Mouse (Mus musculus): ENCODE measurements at regions not wholly inside any gene's neighbourhood (a gene's known extent, or its start where the extent isn't known, plus 50 kb on each side); places are given as distances from the start of the nearest gene placed in this dataset.
"Not testable (repeated sequence)": the region's sequence is repeated elsewhere in the genome, so short reads cannot be mapped to it uniquely, and the experiment has no call there.

DNA sequence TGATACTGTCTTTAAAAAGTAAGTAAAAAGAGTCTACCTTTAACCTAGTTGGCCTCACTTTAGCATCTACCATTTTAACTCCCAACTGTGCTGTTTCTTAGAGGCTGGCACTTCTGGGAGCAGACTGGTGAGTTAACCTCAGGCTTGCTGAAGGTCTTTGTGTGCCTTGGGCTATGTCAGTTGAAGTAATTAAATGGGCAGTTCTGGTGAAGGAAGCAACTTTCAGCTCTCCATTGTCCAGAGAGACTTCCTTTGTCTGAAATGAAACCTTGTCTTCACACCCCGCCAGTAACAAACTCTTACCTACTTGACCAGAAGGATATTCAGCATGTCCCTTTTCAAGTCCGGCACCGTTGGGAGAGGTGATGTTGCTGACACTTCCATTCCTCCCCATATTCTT is 55.5 kb downstream of the Zfp281 start:
- intact Hi-C loops (cut with DNase I) = no loop called here

DNA sequence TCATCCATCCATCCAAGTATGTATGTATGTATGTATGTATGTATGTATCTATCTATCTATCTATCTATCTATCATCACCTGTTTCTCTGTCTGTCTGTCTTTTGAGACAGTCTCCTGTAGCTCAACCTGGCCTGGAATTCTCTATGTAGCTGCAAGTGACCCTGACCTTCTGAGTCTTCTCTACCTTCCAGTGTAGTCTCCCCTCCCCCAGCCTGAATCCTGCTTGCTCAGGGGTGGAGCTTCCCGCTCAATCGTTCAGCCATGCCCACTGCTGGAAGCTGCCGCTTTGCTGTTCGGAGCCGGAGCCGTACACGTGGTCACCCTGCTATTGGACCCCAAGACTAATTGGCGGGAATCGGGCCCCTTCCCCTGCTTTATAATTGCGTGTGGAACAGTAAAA is 57.6 kb downstream of the Zfp281 start:
- DNase-seq; intact Hi-C loops (cut with DNase I): not testable (repeated sequence)

More for the DNA sequence above, 55.5 kb downstream of the Zfp281 start:
- no peak for DNase-seq

DNA sequence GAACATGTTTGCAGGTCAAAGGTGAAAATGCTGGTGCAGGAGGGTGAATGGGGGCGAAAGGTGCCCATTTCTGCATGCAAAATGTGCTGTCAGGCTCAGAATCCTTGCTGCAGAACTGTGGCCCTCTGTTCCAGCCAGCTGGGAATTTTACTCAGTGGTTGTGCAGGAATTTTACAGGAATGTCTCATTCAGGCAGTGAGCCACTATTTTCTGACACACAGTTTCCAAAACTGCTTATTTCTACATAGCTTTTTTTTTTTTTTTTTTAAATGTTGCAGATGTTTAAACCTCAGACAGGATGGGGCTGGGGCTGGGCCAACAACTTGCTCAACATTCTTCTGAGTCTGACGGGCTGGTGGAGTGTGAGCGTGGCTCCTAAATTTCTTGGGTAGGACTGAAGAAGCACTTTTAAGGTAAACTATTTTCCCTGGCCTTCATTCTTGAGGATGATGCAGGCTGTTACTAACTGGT is 58.4 kb downstream of the Zfp281 start:
- DNase-seq = peak; percentile 80 to 83
- intact Hi-C loops (cut with DNase I) = no loop called here

DNA sequence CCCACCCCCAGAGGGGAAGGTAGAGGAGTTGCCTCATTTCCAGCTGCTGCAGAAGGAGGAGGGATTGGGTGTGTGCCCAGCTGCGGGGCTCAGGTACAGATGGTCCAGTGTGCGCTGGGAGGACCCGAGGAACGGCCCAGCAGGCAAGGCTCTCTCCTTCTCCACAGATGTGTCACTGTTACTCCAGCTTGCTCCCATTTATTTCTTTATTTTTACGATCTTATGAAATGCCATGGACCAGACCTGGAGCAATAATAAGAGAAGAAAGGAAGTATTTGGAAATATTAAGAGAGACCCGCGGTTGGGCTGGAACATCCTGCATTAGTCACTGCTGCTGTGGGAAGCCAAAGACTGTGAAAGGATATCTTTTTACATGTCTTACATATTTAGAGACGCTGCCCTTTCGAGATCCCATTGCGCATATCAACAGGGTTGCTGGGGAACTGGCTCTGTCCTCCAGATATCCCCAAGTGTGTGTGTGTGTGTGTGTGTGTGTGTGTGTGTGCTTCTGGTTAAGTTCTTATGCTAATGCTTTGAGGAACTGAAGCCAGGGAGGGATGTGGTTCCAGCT is 58.9 kb downstream of the Zfp281 start:
- DNase-seq = peak; percentile 63 to 71
- intact Hi-C loops (cut with DNase I) = no loop called here

DNA sequence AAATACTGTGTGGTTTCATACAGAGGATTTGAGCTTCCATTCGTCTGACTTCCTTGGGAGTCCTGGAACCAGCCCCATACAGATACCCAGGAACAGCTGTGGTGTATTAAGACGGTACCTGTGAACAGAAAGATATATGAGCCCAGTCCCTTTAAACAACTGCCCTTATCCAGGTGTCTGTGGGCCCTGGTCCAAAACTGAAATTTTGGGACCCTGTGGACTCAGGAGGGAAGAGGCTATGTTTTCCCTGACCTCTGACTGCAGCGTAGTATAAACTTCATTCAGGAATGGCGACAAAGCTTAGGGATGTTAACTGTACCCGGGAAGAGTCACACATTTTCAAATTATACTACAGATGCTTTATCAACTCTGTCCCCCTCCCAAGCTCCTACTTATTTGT is 59.8 kb downstream of the Zfp281 start:
- intact Hi-C loops (cut with DNase I) = no loop called here
- DNase-seq = no peak

DNA sequence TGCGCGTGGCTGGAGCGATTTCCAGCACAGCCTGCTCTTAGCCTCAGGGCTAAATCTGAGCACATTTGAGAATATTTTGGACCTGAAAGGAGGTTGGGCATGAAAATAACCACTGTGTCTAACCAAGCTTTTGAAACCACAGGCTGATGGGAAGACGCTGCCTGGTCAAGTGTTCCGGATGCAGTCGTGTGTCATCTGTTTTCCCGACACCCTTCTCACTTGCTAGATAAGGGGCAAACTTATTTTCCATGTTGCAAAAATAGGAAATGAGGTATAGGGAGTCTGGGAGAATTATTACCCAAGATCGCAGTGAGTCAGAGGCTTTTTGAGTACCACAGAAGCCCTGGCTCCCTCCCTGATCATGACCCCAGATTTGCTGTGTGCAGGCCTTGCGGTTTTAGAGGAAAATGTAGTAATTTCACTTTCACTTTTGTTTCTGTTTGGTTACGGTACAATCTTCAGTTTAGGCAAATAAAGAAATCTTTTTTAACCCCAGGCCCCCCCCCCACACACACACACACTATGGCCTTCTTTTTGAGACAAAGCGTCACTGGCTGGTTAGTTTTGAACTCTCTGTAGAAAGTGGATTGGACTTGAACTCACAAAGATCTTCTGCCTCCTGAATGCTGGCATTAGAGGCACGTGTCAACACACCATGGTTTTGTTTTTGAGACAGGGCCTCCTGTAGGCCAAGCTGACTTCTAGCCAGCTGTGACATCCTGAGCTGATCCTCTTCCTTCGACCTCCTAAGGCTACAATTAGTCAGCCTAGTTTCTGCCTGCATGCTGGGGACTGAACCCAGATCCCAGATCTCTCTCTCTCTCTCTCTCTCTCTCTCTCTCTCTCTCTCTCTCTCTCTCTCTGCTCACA is 60.7 kb downstream of the Zfp281 start:
- intact Hi-C loops (cut with DNase I) = loop anchor here (5.0 kb wide), 1 partner anchor 58 kb away; no protein-coding TSS in a partner anchor

DNA sequence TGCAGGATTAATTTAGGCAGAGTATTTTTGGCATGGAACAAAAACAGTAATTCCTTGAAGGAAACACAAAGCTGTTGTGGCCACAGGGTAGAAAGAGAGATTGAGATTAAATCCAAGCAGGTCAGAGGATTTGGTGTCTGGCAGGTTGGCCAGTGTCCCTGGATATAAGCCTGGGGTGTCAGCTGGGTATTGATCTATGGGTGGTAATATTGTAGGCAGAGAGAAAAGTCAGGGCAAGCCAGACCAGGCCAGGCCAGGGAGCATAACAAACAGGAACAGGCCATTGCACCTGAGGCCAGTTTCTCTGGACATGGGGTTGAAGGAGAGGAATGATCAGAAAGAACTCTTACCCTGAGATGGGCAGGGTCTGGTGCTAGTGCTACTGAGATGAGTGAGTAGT is 61.8 kb downstream of the Zfp281 start:
- intact Hi-C loops (cut with DNase I) = loop anchor here (5.0 kb wide), 1 partner anchor 59 kb away; no protein-coding TSS in a partner anchor
- DNase-seq = no peak

More for the DNA sequence above, 60.7 kb downstream of the Zfp281 start:
- peak; percentile 41 to 43 for DNase-seq

DNA sequence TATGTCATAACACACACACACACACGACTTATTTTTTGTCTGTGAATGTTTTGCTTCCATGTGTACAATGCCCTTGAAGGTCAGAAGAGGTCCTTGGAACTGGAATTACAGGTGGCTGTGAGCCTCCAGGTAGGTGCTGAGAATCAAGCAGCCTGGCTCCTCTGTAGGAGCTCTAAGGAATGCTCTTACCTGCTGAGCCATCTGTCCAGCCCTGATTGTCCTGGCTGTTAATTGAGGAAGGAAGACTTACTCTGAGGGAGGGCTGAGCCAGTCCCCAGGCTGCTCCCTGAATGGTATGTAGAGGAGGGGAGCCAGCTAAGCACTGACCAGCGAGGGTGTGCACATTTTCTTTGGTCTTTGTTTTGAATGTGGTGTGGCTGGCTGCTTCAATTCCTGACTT is 65.4 kb downstream of the Zfp281 start:
- DNase-seq = no peak
- intact Hi-C loops (cut with DNase I) = no loop called here

DNA sequence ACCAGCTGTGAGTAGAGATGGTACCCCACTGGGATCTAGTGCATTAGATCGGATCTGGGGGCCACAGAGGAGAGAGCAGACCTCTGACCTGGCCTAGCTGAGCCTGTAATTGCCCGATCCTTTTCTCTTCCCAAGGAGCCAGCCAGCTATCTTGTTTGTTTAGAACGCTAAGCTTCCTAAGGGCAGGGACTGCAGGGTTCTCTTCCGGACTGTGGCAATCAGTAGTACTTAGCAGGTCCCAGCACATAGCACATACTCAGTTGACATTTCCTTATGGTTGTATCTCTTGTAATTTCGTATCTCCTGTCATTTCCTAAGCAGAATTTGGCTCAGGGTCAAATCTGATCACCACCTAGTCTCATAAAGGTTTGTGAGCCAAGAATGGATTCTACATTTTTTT is 68.7 kb downstream of the Zfp281 start:
- intact Hi-C loops (cut with DNase I) = no loop called here
- no peak for DNase-seq

DNA sequence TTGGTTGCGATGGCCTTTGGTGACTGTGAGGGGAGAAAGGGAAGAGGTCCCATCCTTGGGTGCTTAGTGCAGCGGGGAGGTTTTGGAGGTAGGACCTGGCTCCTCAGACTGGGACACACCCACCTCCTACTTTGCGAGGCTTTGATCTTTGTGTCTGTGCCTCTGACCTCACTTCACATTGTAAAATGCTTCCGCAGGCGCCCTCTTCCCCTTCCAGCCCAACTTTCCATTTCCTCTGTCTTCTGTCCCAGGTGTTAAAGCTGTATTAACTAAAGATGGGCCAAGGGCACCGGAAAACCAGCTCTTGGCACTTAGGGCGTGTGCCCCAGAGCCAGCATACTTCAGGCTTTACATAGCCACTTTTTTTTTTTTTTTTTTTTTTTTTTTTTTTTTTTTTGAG is 70.3 kb downstream of the Zfp281 start:
- DNase-seq = no peak
- intact Hi-C loops (cut with DNase I) = no loop called here

DNA sequence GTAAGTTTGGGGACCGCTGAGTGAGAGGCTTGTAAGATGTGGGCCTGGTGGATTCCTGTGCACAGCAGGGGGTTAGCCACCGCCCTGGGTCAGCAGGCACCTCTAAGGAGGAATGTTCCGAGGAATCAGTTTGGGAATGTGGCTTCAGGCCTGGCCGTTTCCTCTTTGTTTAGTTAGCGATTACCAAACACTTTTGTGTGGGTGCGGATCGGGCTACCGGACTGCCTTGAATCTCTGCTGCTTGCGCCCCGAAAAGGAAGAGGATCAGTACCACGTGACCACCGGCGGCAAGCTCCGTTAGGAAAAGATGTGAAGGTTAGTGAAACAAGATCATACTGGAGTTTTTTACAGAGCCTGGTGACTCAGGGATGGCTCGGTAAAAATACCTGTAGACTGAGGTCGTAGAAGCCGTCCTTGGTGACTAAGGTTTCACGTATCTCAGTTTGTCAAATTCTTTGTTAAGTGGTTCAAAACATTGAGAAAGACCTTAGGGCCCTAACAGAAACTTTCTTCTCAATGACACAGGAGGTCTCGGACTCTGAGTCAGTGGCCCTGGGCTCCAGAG is 71.5 kb downstream of the Zfp281 start:
- intact Hi-C loops (cut with DNase I) = no loop called here
- peak; percentile 23 to 26 for DNase-seq

DNA sequence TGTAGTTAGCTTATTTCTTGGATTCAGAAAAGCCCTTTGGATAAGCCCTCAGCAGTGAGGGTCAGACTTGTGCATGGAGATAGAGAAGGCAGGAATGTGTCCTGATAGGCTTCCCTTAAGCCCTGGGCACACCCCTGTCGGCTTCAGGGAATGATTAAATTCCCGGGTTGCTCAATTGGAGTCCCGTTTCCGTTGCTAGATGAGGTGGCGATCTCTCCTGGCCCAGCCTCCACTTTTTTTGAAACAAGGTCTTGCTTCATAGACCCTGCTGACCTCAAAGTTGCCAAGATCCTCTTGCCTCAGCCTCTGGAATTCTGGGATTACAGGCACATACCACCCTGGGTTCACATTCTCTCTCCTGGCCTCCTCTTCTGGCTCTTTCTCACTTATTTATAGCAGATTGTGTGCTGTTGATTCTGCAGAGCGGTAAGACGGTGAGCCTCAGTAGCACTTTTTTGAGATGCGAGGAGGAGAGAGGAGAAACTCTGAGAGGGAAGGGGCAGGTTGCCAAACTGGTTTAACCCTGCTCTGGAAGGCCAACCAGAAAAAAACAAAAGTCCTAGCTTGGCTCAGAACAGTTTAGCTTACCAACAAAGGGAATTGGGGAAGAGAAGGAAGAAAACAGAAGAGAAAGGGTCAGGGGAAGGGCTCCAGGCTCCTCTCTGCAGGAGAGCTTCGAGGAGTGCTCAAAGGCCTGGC is 73.9 kb downstream of the Zfp281 start:
- intact Hi-C loops (cut with DNase I) = no loop called here
- DNase-seq = peak in 1 of 2 experiments; percentile 18

DNA sequence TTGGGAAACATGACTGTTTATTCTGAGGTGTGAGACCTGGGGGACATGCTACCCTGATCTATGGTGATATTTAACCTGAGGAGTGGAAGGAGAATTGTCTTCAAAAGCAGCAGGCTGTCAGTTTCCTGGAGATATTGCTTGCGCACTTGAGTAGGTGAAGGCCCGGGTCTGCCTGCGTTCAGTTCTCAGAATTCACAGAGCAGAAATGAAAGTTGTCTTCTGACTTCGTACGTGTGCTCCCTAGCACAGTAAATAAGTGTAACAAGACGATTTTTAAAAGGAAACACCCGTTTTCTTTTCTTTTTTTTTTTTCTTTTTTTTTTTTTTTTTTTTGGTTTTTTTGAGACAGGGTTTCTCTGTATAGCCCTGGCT is 74.4 kb downstream of the Zfp281 start:
- no peak for DNase-seq
- intact Hi-C loops (cut with DNase I) = no loop called here

DNA sequence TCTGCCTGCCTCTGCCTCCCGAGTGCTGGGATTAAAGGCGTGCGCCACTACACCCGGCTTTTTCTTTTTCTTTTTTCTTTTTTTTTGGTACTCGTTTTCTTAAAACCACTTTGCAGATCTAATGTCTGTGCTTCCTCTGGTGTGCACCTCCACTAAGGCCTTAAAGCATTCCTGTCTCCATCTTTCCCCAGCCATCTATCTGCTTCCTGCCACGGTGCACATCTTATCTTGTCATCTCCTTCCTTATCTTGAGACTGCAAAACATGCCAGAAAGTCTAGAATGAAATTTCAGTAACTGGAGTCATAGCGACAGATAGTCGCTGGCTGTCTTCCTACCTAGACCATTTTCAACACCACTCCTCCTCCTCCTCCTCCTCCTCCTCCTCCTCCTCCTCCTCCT is 74.9 kb downstream of the Zfp281 start:
- no peak for DNase-seq
- intact Hi-C loops (cut with DNase I) = no loop called here

DNA sequence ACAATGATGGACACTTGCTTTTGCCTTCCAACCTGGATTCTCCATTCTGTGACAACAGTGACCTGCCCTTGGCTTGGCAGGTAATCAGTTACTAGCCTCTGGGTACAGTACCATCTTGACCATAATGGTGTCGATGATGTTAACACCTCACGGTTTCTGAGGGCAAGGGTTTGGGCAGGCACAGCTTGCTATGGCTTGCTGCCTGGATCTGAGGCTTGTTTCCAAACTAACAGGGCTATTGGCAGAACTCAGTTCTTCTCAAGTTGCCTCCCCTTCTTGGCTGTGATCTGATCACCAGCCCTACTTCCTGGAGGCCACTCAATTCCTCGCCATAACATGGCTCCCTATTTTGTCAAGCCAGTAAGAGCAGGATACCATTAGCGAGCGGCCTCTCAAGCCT is 79.4 kb downstream of the Zfp281 start:
- DNase-seq = no peak
- intact Hi-C loops (cut with DNase I) = no loop called here

DNA sequence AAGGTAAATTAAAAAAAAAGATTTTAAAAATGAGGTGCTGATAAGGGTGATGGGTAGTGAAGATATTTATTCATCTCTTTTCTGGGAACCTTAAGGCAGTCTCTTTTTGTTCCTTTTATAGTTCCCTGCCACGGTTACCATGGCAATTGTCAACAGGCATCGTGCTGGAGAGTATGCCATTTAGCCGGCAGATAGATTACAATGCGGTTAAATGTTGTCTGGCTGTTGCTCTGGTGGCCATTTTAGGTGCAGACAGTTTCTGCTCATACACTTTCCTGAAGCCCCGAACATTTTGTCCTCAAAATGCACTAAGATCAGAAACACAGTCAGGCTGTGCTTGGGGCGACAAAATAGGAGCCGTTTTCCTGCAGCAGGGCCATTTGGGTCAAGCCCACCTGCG is 81.8 kb downstream of the Zfp281 start:
- DNase-seq = no peak
- intact Hi-C loops (cut with DNase I) = no loop called here

DNA sequence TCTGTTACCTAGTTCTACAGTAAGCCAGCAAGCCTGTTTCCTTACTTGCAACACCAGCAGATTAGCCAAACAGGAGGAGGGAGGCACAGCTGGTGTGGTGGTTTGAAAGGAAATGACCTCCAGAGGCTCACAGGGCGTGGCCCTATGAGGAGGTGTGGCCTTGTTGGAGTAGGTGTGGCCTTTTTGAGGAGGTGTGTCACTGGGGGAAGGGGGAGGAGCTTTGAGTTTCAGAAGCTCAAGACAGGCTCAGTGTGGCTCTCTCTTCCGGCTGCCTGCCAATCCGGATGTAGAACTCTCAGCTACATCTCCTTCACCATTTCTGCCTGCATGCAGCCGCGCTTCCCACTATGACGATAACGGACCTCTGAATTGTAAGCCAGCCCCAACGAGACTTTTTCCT is 82.7 kb downstream of the Zfp281 start:
- intact Hi-C loops (cut with DNase I) = no loop called here
- peak in 1 of 2 experiments; percentile 39 for DNase-seq

DNA sequence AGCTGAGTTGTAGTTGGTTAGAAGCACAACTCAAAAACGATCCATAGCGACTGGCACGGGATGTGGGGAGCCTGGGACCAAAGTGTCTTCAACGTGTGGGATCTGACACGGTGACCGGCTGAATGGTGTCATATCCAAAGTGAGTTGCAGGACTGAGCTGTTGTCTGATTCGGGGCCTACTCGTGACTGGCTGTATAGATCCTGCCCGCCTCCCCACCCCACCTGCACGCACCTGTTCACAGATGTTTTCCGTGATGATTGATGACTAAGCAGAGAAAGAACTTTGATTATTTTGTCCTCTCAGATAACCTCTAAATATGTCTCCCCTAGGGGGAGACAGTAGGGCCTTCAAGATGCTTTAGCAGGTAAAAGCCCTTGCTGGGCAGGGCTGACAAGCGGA is 83.2 kb downstream of the Zfp281 start:
- DNase-seq = no peak
- intact Hi-C loops (cut with DNase I) = no loop called here

DNA sequence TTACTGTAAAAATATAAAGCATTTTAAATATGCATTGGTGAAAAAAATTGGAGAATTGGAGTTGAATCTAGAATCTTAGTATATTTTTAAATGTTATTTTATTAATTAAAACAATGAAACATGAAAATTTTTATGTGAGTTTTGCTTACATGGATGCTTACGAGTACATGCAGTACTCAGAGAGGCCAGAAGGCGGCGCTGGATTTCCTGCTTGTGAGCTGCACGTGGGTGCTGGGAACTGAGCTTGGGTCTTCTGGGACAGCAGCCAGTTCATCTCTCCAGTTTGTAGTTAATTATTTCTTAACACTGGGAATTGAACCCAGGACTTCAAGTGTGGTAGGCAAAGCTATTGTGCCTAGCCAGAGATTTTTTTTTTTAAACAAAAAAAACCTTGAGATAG is 85.5 kb downstream of the Zfp281 start:
- no peak for DNase-seq
- intact Hi-C loops (cut with DNase I) = no loop called here

DNA sequence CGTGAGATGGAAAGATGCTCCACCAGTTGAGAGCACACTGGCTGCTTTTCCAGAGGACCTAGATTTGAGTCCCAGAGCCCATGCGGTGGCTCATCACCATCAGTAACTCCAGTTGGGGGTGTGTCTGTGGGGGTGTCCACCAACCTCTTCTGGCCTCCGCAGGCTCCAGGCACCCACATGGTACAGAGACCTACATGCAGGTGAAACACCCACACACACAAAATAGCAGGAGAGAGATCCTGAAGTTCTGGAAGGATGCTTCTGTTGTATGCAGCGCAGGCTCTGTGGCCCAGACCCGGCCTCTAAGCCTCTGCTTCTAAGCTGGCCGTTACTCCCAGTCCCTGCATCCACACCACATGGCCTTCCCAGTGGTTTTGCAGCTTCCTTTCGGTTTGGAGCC is 86.5 kb downstream of the Zfp281 start:
- intact Hi-C loops (cut with DNase I) = no loop called here

DNA sequence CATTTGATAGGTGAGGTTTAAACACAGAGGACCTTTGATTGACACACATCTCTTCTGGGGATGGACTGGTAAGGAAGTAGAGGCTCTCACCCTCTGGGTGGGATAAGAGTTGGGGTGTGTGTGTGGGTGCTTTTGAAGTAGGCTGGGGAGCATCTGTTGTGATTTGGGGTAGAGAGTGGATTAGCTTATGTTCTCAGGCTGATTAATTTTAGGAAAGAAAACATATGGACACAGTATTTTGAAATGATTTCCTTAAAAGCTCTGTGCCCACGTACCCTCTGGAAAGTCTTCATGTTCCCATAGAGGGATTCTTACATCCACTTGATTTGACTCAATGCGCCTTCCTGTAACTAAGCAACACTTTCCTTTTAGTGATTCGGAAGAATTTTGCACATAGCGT is 89.4 kb downstream of the Zfp281 start:
- intact Hi-C loops (cut with DNase I) = no loop called here
- no peak for DNase-seq

More for the DNA sequence above, 86.5 kb downstream of the Zfp281 start:
- no peak for DNase-seq
